Mouse (Mus musculus): ENCODE results near the gene Glyctk. TPM values are rescaled to one million over a fixed set of nuclear protein-coding genes. Genes with fewer than 3 reads are reported as not detected.

The Glyctk gene
- polyA plus RNA-seq, 1 experiment = 168 TPM

GRCm38 (mm10) chr9:106148541-106149398 is 9.2 kb downstream of the Glyctk start:
- Histone ChIP-seq H3K36me3 (ENCODE audit: control insufficient read depth, insufficient read depth, low read length) (no peaks in the 10 kb centered on the region), H3K27me3 (replicated peaks; ENCODE audit: control insufficient read depth, insufficient read depth, low read length) (no peaks in the 10 kb centered on the region), H3K4me3 (ENCODE audit: insufficient read depth, low read depth, low read length) (no peak overlapping the region), H3K4me1 (ENCODE audit: control insufficient read depth, insufficient read depth, low read length) (no peaks in the 10 kb centered on the region), H3K27ac (ENCODE audit: insufficient read depth, low read depth, low read length) (no peak overlapping the region)
- 2% methylated on average over 36 of the region's 36 CpGs for WGBS
- DNase-seq = no peak
- TF ChIP-seq POLR2A (IDR thresholded peaks at IDR 0.05; ENCODE audit: low read depth, low read length) (no peak), CTCF (conservative IDR thresholded peaks at IDR 0.05; ENCODE audit: insufficient read depth, insufficient read length, low read depth, low read length) (no peak)

GRCm38 (mm10) chr9:106147851-106148431 is 10.0 kb downstream of the Glyctk start:
- Histone ChIP-seq H3K4me1 (ENCODE audit: control insufficient read depth, insufficient read depth, low read length) (no peaks in the 10 kb centered on the region), H3K36me3 (ENCODE audit: control insufficient read depth, insufficient read depth, low read length) (no peaks in the 10 kb centered on the region), H3K27ac (ENCODE audit: insufficient read depth, low read depth, low read length) (no peak overlapping the region), H3K4me3 (ENCODE audit: insufficient read depth, low read depth, low read length) (no peak overlapping the region), H3K27me3 (replicated peaks; ENCODE audit: control insufficient read depth, insufficient read depth, low read length) (no peaks in the 10 kb centered on the region)
- DNase-seq = no peak
- 7% methylated on average over 10 of the region's 10 CpGs for WGBS
- TF ChIP-seq CTCF (conservative IDR thresholded peaks at IDR 0.05; ENCODE audit: insufficient read depth, insufficient read length, low read depth, low read length) = no peak
- no peak for TF ChIP-seq POLR2A (IDR thresholded peaks at IDR 0.05; ENCODE audit: low read depth, low read length)

- WGBS = 41% methylated on average over 5 of the region's 5 CpGs
- DNase-seq = no peak
- no peak overlapping the region for H3K27ac ChIP-seq (ENCODE audit: insufficient read depth, low read depth, low read length)
- no peaks in the 10 kb centered on the region for H3K4me1 ChIP-seq (ENCODE audit: control insufficient read depth, insufficient read depth, low read length)
- no peaks in the 10 kb centered on the region for H3K36me3 ChIP-seq (ENCODE audit: control insufficient read depth, insufficient read depth, low read length)
- no peaks in the 10 kb centered on the region for H3K27me3 ChIP-seq (replicated peaks; ENCODE audit: control insufficient read depth, insufficient read depth, low read length)
- TF ChIP-seq CTCF (conservative IDR thresholded peaks at IDR 0.05; ENCODE audit: insufficient read depth, insufficient read length, low read depth, low read length) (no peak), POLR2A (IDR thresholded peaks at IDR 0.05; ENCODE audit: low read depth, low read length) (no peak)
- no peak overlapping the region for H3K4me3 ChIP-seq (ENCODE audit: insufficient read depth, low read depth, low read length)
These were observed 10.7 kb downstream of the Glyctk start for GRCm38 (mm10) chr9:106147281-106147680.

GRCm38 (mm10) chr9:106145582-106145981 is 12.4 kb downstream of the Glyctk start:
- no peak overlapping the region for H3K4me3 ChIP-seq (ENCODE audit: insufficient read depth, low read depth, low read length)
- H3K4me1 ChIP-seq (ENCODE audit: control insufficient read depth, insufficient read depth, low read length) = no peaks in the 10 kb centered on the region
- no peak for TF ChIP-seq CTCF (conservative IDR thresholded peaks at IDR 0.05; ENCODE audit: insufficient read depth, insufficient read length, low read depth, low read length)
- TF ChIP-seq POLR2A (IDR thresholded peaks at IDR 0.05; ENCODE audit: low read depth, low read length) = no peak
- H3K27me3 ChIP-seq (replicated peaks; ENCODE audit: control insufficient read depth, insufficient read depth, low read length) = no peaks in the 10 kb centered on the region
- no peak overlapping the region for H3K27ac ChIP-seq (ENCODE audit: insufficient read depth, low read depth, low read length)
- WGBS = 78% methylated on average over 2 of the region's 2 CpGs
- no peak for DNase-seq
- H3K36me3 ChIP-seq (ENCODE audit: control insufficient read depth, insufficient read depth, low read length) = no peaks in the 10 kb centered on the region

GRCm38 (mm10) chr9:106144176-106144575 is 13.8 kb downstream of the Glyctk start:
- no peak overlapping the region for H3K27ac ChIP-seq (ENCODE audit: insufficient read depth, low read depth, low read length)
- TF ChIP-seq POLR2A (IDR thresholded peaks at IDR 0.05; ENCODE audit: low read depth, low read length) = no peak
- H3K4me1 ChIP-seq (ENCODE audit: control insufficient read depth, insufficient read depth, low read length) = no peaks in the 10 kb centered on the region
- 86% methylated on average over 7 of the region's 7 CpGs for WGBS
- no peaks in the 10 kb centered on the region for H3K27me3 ChIP-seq (replicated peaks; ENCODE audit: control insufficient read depth, insufficient read depth, low read length)
- H3K4me3 ChIP-seq (ENCODE audit: insufficient read depth, low read depth, low read length) = no peak overlapping the region
- no peaks in the 10 kb centered on the region for H3K36me3 ChIP-seq (ENCODE audit: control insufficient read depth, insufficient read depth, low read length)
- no peak for DNase-seq

GRCm38 (mm10) chr9:106141955-106142354 is 16.0 kb downstream of the Glyctk start:
- Histone ChIP-seq H3K27me3 (replicated peaks; ENCODE audit: control insufficient read depth, insufficient read depth, low read length) (no peaks in the 10 kb centered on the region), H3K4me1 (ENCODE audit: control insufficient read depth, insufficient read depth, low read length) (no peaks in the 10 kb centered on the region), H3K36me3 (ENCODE audit: control insufficient read depth, insufficient read depth, low read length) (no peaks in the 10 kb centered on the region), H3K27ac (ENCODE audit: insufficient read depth, low read depth, low read length) (no peak overlapping the region), H3K4me3 (ENCODE audit: insufficient read depth, low read depth, low read length) (no peak overlapping the region)
- TF ChIP-seq CTCF (conservative IDR thresholded peaks at IDR 0.05; ENCODE audit: insufficient read depth, insufficient read length, low read depth, low read length) = no peak
- no peak for TF ChIP-seq POLR2A (IDR thresholded peaks at IDR 0.05; ENCODE audit: low read depth, low read length)
- no peak for DNase-seq
- 77% methylated on average over 12 of the region's 12 CpGs for WGBS

- H3K4me3 ChIP-seq (ENCODE audit: insufficient read depth, low read depth, low read length) = no peak overlapping the region
- DNase-seq = peak; percentile 16
- WGBS = 26% methylated on average over 10 of the region's 10 CpGs
- no peak for TF ChIP-seq CTCF (conservative IDR thresholded peaks at IDR 0.05; ENCODE audit: insufficient read depth, insufficient read length, low read depth, low read length)
- TF ChIP-seq POLR2A (IDR thresholded peaks at IDR 0.05; ENCODE audit: low read depth, low read length) = no peak
- no peak overlapping the region for H3K27ac ChIP-seq (ENCODE audit: insufficient read depth, low read depth, low read length)
- no peaks in the 10 kb centered on the region for H3K4me1 ChIP-seq (ENCODE audit: control insufficient read depth, insufficient read depth, low read length)
- no peaks in the 10 kb centered on the region for H3K36me3 ChIP-seq (ENCODE audit: control insufficient read depth, insufficient read depth, low read length)
- no peaks in the 10 kb centered on the region for H3K27me3 ChIP-seq (replicated peaks; ENCODE audit: control insufficient read depth, insufficient read depth, low read length)
These were observed 18.2 kb downstream of the Glyctk start for GRCm38 (mm10) chr9:106139763-106140162.

Data from kidney, adult 2 months (tissue).